Mouse (Mus musculus): Measurements from ENCODE around the gene 4933430I17Rik. TPM values are rescaled to one million over a fixed set of nuclear protein-coding genes. Genes with fewer than 3 reads are reported as not detected.

Gene 4933430I17Rik
- total and polyA plus RNA-seq, 3 experiments, result 0.05 to 0.27 TPM; not detected in 1

DNA sequence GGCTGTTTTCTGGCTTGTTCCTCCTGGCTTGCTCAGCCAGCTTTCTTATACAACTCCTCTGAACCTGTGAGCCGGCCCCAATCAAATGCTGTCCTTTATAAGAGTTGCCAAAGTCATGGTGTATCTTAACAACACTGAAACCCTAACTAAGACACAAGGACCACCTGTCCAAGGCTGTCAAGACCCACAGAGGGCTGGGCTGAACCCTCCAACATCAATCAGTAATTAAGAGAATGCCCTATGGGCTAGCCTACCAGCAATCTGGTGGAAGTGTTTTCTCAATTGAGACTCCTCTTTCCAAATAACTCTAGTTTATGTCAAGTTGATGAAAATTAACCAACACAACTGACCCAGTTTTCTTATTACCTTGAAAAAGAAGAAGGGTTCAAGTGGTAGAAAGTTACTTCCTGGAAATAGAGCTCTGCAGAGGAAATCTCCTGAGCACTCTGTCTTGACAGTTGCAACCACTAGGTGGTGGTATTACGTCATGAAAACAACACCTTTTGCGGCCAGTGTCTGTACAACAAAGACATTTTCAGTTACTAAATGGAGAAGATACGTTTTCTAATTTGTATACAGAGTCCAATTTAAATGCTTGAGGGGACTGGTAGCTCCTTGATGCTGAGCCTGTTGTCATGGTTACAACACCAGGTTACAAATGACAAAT is 35.9 kb downstream of the 4933430I17Rik start:
- H3K9me3 ChIP-seq (replicated peaks), result no peaks in the 10 kb centered on the region
- H3K27me3 ChIP-seq (ENCODE audit: insufficient read depth, low read length), result peaks cover 3% of the 10 kb centered on the region; the same call in 1 of the 2 replicates
- TF ChIP-seq POLR2AphosphoS5 (IDR thresholded peaks at IDR 0.05; ENCODE audit: insufficient replicate concordance, low read depth, low read length) (no peak), TAL1 (conservative IDR thresholded peaks at IDR 0.05; ENCODE audit: low read depth, low read length) (no peak), CTCF (IDR thresholded peaks at IDR 0.05; ENCODE audit: low read depth, low read length) (no peak; the same call in 1 of the 2 replicates), GATA2 (IDR thresholded peaks at IDR 0.05; ENCODE audit: borderline replicate concordance, low read depth, low read length) (no peak)
- no peaks in the 10 kb centered on the region for H3K4me1 ChIP-seq (ENCODE audit: insufficient read depth, low read depth, low read length)
- DNase-seq (ENCODE audit: low spot score), result peak; percentile 22
- H3K36me3 ChIP-seq (replicated peaks), result no peaks in the 10 kb centered on the region
- no peak overlapping the region for H3K4me3 ChIP-seq (ENCODE audit: low read depth, low read length)
- peak; percentile 57; the same call in 1 of the 2 replicates for ATAC-seq (ENCODE audit: extremely low read depth, insufficient number of reproducible peaks, low FRiP score, poor library complexity, severe bottlenecking)

DNA sequence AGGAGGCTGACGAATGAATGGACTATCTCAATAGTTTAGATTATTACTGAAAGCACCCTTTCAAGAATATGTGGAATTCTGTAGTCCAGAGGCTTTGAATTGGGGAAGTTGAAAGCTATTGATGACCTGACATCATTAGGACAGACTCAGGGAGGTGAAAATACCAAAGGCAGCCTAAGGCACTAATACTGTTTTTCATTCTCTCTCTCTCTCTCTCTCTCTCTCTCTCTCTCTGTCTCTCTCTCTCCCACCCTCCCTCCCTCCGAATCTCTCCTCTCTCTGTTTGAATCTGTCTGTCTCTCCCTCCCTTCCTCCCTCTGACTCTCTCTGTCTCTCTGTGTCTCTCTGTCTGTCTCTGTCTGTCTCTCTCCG is 36.4 kb downstream of the 4933430I17Rik start:
- TF ChIP-seq POLR2AphosphoS5 (IDR thresholded peaks at IDR 0.05; ENCODE audit: insufficient replicate concordance, low read depth, low read length), result no peak
- no peak for TF ChIP-seq TAL1 (conservative IDR thresholded peaks at IDR 0.05; ENCODE audit: low read depth, low read length)
- TF ChIP-seq GATA1 (IDR thresholded peaks at IDR 0.05; ENCODE audit: borderline replicate concordance, low read length), result no peak
- no peak for TF ChIP-seq CTCF (IDR thresholded peaks at IDR 0.05; ENCODE audit: low read depth, low read length)
- TF ChIP-seq GATA2 (IDR thresholded peaks at IDR 0.05; ENCODE audit: borderline replicate concordance, low read depth, low read length), result no peak
- DNase-seq (ENCODE audit: low spot score) (no peak), ATAC-seq (ENCODE audit: extremely low read depth, insufficient number of reproducible peaks, low FRiP score, poor library complexity, severe bottlenecking) (no peak)
- H3K4me1 ChIP-seq (ENCODE audit: insufficient read depth, low read depth, low read length), result no peaks in the 10 kb centered on the region
- H3K4me3 ChIP-seq (ENCODE audit: low read depth, low read length), result no peak overlapping the region
- no peaks in the 10 kb centered on the region for H3K9me3 ChIP-seq (replicated peaks)
- no peaks in the 10 kb centered on the region for H3K36me3 ChIP-seq (replicated peaks)
- H3K27me3 ChIP-seq (ENCODE audit: insufficient read depth, low read length), result peaks cover 3% of the 10 kb centered on the region; the same call in 1 of the 2 replicates

DNA sequence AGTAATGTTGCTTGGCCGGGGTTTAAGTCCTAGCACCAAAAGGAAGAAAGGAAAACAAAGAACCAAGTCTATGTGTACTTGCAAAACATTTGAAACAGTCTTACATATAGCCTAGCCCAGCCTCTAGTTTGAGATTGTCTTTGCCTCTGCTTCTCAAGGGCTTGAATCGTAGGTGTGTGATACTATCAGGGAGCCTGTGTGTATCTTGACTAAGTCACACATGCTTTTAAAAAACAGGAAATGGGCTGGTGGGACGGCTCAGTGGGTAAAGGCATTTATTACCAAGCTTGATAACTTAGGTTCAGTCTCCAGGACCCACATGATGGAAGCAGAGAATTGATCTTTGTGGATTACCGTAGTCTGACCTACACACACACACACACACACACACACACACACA is 36.8 kb downstream of the 4933430I17Rik start:
- Histone ChIP-seq H3K4me3 (ENCODE audit: low read depth, low read length) (no peak overlapping the region), H3K27me3 (ENCODE audit: insufficient read depth, low read length) (peaks cover 3% of the 10 kb centered on the region; the same call in 1 of the 2 replicates), H3K36me3 (replicated peaks) (no peaks in the 10 kb centered on the region), H3K4me1 (ENCODE audit: insufficient read depth, low read depth, low read length) (no peaks in the 10 kb centered on the region), H3K9me3 (replicated peaks) (no peaks in the 10 kb centered on the region)
- ATAC-seq (ENCODE audit: extremely low read depth, insufficient number of reproducible peaks, low FRiP score, poor library complexity, severe bottlenecking) (no peak), DNase-seq (ENCODE audit: low spot score) (no peak)
- TF ChIP-seq GATA2 (IDR thresholded peaks at IDR 0.05; ENCODE audit: borderline replicate concordance, low read depth, low read length) (no peak), TAL1 (conservative IDR thresholded peaks at IDR 0.05; ENCODE audit: low read depth, low read length) (no peak), POLR2AphosphoS5 (IDR thresholded peaks at IDR 0.05; ENCODE audit: insufficient replicate concordance, low read depth, low read length) (no peak), GATA1 (IDR thresholded peaks at IDR 0.05; ENCODE audit: borderline replicate concordance, low read length) (no peak), CTCF (IDR thresholded peaks at IDR 0.05; ENCODE audit: low read depth, low read length) (no peak)

DNA sequence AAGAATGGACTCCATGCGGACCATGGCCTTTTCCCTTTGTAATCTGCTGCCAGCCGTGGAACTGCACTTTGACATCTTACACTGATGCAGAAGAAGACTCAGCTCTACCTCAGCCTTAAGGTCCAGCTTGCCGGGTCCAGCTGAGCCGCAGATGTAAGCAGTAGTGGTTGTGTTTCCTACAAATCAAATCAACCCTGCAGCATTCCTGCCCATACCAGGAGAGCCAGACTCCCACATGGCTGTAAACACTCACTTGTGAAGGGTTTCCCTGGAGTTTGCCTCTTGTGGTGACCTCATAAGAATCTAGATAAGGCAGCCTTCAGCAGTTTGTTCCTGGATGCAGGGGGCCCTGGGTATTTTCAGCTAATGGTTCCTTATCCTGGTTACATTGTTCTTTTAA is 41.4 kb downstream of the 4933430I17Rik start:
- TF ChIP-seq CTCF (IDR thresholded peaks at IDR 0.05; ENCODE audit: low read depth, low read length) (no peak), GATA1 (IDR thresholded peaks at IDR 0.05; ENCODE audit: borderline replicate concordance, low read length) (no peak), POLR2AphosphoS5 (IDR thresholded peaks at IDR 0.05; ENCODE audit: insufficient replicate concordance, low read depth, low read length) (no peak), TAL1 (conservative IDR thresholded peaks at IDR 0.05; ENCODE audit: low read depth, low read length) (no peak), GATA2 (IDR thresholded peaks at IDR 0.05; ENCODE audit: borderline replicate concordance, low read depth, low read length) (no peak)

DNA sequence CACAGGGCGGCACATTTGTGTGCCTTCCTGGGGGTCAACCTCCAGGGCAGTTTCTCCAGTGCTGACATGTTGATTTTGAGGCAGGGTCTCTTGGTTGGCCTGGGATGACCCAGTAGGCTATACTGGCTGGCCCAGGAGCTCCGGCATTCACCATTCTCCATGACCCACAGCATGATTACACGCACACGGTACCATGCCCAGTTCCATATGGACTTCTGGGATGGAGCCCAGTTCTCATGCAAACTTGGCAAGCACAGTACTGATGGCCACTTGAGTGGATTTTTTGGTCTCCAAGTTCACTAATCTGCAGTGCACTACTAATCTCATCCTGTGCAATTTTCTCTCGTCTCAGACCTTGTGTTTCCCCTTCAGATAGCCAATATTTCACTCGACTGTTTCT is 42.5 kb downstream of the 4933430I17Rik start:
- H3K4me3 ChIP-seq (ENCODE audit: low read depth, low read length), result no peak overlapping the region
- peaks cover 3% of the 10 kb centered on the region; the same call in 1 of the 2 replicates for H3K27me3 ChIP-seq (ENCODE audit: insufficient read depth, low read length)
- TF ChIP-seq POLR2AphosphoS5 (IDR thresholded peaks at IDR 0.05; ENCODE audit: insufficient replicate concordance, low read depth, low read length), result no peak
- H3K4me1 ChIP-seq (ENCODE audit: insufficient read depth, low read depth, low read length), result no peaks in the 10 kb centered on the region
- ATAC-seq (ENCODE audit: extremely low read depth, insufficient number of reproducible peaks, low FRiP score, poor library complexity, severe bottlenecking) (no peak), DNase-seq (ENCODE audit: low spot score) (no peak)
- no peaks in the 10 kb centered on the region for H3K36me3 ChIP-seq (replicated peaks)
- H3K9me3 ChIP-seq (replicated peaks), result no peaks in the 10 kb centered on the region

More for the DNA sequence above, 41.4 kb downstream of the 4933430I17Rik start:
- H3K9me3 ChIP-seq (replicated peaks), result no peaks in the 10 kb centered on the region
- DNase-seq (ENCODE audit: low spot score), result no peak
- peaks cover 3% of the 10 kb centered on the region; the same call in 1 of the 2 replicates for H3K27me3 ChIP-seq (ENCODE audit: insufficient read depth, low read length)
- no peak for ATAC-seq (ENCODE audit: extremely low read depth, insufficient number of reproducible peaks, low FRiP score, poor library complexity, severe bottlenecking)
- H3K4me1 ChIP-seq (ENCODE audit: insufficient read depth, low read depth, low read length), result no peaks in the 10 kb centered on the region
- H3K36me3 ChIP-seq (replicated peaks), result no peaks in the 10 kb centered on the region
- no peak overlapping the region for H3K4me3 ChIP-seq (ENCODE audit: low read depth, low read length)

DNA sequence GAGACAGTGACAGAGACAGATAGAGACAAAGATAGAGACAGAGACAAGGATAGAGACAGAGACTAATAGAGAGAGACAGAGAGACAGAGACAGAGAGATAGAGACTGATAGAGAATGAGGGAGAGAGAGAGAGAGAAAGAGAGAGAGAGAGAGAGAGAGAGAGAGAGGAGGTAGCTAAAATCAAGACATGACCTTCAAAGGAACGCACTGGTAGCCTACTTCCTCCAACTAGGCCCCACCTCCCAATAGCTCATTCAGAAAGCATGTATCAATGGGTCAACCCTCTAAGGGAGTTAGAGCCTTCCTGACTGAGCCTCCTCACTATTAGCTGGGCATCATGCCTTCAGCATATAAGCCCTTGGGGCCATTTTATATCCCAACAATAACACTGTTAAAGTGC is 43.2 kb downstream of the 4933430I17Rik start:
- no peak overlapping the region for H3K4me3 ChIP-seq (ENCODE audit: low read depth, low read length)
- no peaks in the 10 kb centered on the region for H3K27me3 ChIP-seq (ENCODE audit: insufficient read depth, low read length)
- H3K36me3 ChIP-seq (replicated peaks), result no peaks in the 10 kb centered on the region
- no peaks in the 10 kb centered on the region for H3K9me3 ChIP-seq (replicated peaks)
- ATAC-seq (ENCODE audit: extremely low read depth, insufficient number of reproducible peaks, low FRiP score, poor library complexity, severe bottlenecking) (no peak), DNase-seq (ENCODE audit: low spot score) (no peak)
- TF ChIP-seq POLR2AphosphoS5 (IDR thresholded peaks at IDR 0.05; ENCODE audit: insufficient replicate concordance, low read depth, low read length) (no peak), GATA1 (IDR thresholded peaks at IDR 0.05; ENCODE audit: borderline replicate concordance, low read length) (no peak), GATA2 (IDR thresholded peaks at IDR 0.05; ENCODE audit: borderline replicate concordance, low read depth, low read length) (no peak), CTCF (IDR thresholded peaks at IDR 0.05; ENCODE audit: low read depth, low read length) (no peak), TAL1 (conservative IDR thresholded peaks at IDR 0.05; ENCODE audit: low read depth, low read length) (no peak)
- H3K4me1 ChIP-seq (ENCODE audit: insufficient read depth, low read depth, low read length), result no peaks in the 10 kb centered on the region
